Mouse (Mus musculus): ENCODE results near the gene Tent5c.

DNA sequence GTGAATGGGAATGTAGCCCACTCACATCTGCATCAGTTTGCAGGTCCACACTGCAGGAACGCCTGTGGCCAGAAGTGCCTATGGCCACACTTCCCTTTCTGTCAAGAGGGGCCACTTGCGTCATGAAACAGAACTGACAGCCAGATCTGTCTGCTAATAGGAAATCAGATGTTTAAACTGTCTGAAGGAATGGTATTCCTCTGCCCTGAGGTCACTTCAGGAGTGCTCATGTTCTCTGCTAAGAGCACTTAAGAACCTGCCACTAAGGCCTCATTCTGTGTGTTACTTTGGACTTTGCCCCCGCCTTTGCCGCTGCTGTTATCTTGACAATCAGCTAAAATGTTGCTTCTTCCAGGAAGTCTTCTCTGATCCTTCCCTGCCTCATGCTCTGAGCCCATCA lies 48.4 kb downstream of the Tent5c start:
- no peak for TF ChIP-seq CTCF (IDR thresholded peaks at IDR 0.05; ENCODE audit: control insufficient read depth, insufficient read depth, insufficient replicate concordance, low read depth, low read length)
- no peak for TF ChIP-seq POLR2A (IDR thresholded peaks at IDR 0.05; ENCODE audit: control insufficient read depth, low read depth, low read length)
